Mouse (Mus musculus): Measurements from ENCODE around the gene Dcpp1. TPM values are rescaled to one million over a fixed set of nuclear protein-coding genes. Genes with fewer than 3 reads are reported as not detected.

Dcpp1 gene
- not detected in 2 replicates for polyA plus RNA-seq (2012; rRNA removed; ENCODE audit: low replicate concordance)

DNA sequence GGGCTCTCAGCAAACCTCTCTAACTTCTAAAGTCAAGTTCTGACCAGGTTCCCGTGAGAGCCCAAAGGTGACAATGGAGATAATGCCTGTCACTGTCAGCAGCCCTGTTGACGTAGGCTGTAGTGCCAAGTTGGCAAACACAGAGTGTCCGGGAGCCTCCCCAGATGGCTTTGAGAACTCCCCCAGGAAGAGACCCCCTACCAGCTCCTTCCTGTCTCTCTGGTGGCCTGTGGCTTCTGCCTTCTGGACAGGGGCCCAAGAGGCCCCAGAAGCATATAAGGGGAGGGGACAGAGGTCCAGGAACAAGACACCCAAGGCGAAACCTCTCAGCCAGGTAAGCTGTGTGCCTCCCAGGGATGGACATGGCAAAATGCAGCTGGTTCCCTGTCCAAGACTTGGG lies at the start of gene Dcpp1, which contains the start of gene Dcpp2:
Dcpp1 (plus strand) TSS at position 301 of the 400 bp plus-strand sequence.
Dcpp2 (plus strand) TSS at position 305 of the 400 bp plus-strand sequence.

DNA sequence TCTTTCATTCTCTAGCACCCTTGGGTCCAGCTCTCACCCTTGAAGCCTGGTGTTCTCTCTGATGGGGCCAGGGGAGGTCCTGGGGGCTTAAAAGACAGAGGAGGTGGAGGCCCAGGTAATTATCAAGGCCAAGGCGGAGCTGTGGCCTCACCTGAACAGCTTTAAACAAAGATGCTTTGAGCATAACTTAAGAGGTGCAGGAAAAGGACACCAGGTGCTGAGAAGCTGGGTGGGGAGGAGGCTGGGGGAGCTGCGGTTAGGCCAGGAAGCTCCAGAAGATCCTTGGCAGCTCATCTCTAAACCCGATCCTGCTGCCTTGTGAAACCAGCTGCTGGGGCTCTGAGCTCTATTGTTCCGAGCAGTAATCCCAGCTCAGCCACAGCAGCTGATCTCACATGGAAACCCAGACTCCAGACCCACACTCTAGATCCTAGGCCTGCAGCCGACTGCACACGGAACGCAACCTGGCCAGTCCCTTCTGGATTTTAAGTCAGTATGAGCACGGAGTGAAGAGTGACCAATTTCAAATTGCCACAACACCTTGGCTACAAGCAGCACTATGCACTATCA lies 44.6 kb upstream of the Dcpp1 start, which contains the start of gene Prss33:
Prss33 (minus strand) TSS at position 51 of the 570 bp plus-strand sequence.

DNA sequence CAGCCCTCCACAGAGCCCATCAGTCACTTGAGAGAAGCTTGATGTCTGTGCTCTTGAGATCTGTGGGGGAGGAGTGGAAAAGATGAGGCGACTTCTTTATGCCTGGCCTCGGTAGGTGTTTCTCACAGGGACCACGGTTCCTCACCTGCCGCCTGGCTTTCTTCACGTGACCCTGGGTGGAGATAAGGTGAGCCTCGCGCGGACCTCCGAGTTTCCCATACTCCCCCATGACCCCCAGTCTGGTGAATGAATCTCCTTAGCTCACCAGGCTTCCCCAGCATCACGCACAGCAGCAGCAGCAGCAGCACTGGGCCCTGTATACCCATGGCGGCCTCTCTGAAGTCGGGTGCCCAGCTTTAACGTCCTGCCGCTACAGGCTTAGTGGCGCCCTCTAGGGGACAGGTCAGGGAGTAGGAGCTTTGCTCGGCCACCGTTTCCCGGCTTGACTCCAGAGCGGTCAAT lies 36.8 kb upstream of the Dcpp1 start, which contains the start of the genes Prss32 and Prss41:
Prss32 (plus strand) TSS at position 44 of the 462 bp plus-strand sequence.
Prss41 (minus strand) TSS at position 361 of the 462 bp plus-strand sequence.

DNA sequence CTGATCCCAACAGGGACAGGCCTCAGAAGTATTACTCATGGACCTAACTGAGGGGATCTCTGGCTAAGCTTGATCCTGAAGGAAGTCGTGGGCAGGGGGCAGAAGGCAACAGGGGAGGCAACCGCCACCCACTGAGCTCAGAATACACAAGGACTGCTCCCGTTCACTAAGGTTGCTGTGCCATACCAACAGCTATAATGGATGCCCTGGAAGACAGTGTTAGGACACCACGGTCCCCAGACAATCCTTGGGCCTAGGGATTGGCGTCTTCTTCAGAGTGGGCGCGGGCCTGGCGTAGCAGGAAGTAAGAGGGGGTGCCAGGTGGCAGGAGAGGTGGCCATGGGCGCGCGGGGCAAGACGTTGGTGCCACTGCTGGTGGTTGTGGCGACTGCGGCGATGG lies 12.9 kb upstream of the Dcpp1 start, which contains the start of gene Prss21:
Prss21 (plus strand) TSS at position 301 of the 400 bp plus-strand sequence.

DNA sequence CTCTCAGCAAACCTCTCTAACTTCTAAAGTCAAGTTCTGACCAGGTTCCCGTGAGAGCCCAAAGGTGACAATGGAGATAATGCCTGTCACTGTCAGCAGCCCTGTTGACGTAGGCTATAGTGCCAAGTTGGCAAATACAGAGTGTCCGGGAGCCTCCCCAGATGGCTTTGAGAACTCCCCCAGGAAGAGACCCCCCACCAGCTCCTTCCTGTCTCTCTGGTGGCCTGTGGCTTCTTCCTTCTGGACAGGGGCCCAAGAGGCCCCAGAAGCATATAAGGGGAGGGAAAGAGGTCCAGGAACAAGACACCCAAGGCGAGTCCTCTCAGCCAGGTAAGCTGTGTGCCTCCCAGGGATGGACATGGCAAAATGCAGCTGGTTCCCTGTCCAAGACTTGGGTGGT lies 36.5 kb downstream of the Dcpp1 start, which contains the start of gene Dcpp3:
Dcpp3 (plus strand) TSS at position 301 of the 400 bp plus-strand sequence.

Other genes with a start within 250 kb of the Dcpp1 start
- 0.81 and 1.5 TPM in 2 replicates for gene Mmp25, start 235.6 kb upstream of the Dcpp1 start, polyA plus RNA-seq (2012; rRNA removed; ENCODE audit: low replicate concordance)
- gene Bicdl2, start 220.4 kb upstream of the Dcpp1 start, polyA plus RNA-seq (2012; rRNA removed; ENCODE audit: low replicate concordance) = 5.3 and 6.5 TPM in 2 replicates
- gene Hcfc1r1, start 207.3 kb upstream of the Dcpp1 start, polyA plus RNA-seq (2012; rRNA removed; ENCODE audit: low replicate concordance) = 423 and 457 TPM in 2 replicates
- 22.7 and 23.3 TPM in 2 replicates for gene Thoc6, start 207.0 kb upstream of the Dcpp1 start, polyA plus RNA-seq (2012; rRNA removed; ENCODE audit: low replicate concordance)
- gene Tnfrsf12a, start 203.4 kb upstream of the Dcpp1 start, polyA plus RNA-seq (2012; rRNA removed; ENCODE audit: low replicate concordance) = 16.8 and 17.2 TPM in 2 replicates
- 0.44 and 1.2 TPM in 2 replicates for gene Cldn6, start 201.6 kb upstream of the Dcpp1 start, polyA plus RNA-seq (2012; rRNA removed; ENCODE audit: low replicate concordance)
- 0.14 and 0.55 TPM in 2 replicates for gene Cldn9, start 196.8 kb upstream of the Dcpp1 start, polyA plus RNA-seq (2012; rRNA removed; ENCODE audit: low replicate concordance)
- gene 1520401A03Rik, start 158.1 kb upstream of the Dcpp1 start, polyA plus RNA-seq (2012; rRNA removed; ENCODE audit: low replicate concordance) = 0.05 and 0.09 TPM in 2 replicates
- gene Pkmyt1, start 154.5 kb upstream of the Dcpp1 start, polyA plus RNA-seq (2012; rRNA removed; ENCODE audit: low replicate concordance) = 58.5 and 61.5 TPM in 2 replicates
- 144 and 151 TPM in 2 replicates for gene Paqr4, start 140.0 kb upstream of the Dcpp1 start, polyA plus RNA-seq (2012; rRNA removed; ENCODE audit: low replicate concordance)
- gene Kremen2, start 135.0 kb upstream of the Dcpp1 start, polyA plus RNA-seq (2012; rRNA removed; ENCODE audit: low replicate concordance) = 5.0 and 7.8 TPM in 2 replicates
- gene Flywch1, start 109.3 kb upstream of the Dcpp1 start, polyA plus RNA-seq (2012; rRNA removed; ENCODE audit: low replicate concordance) = 15.9 and 34.2 TPM in 2 replicates
- 3.8 and 6.0 TPM in 2 replicates for gene Flywch2, start 94.8 kb upstream of the Dcpp1 start, polyA plus RNA-seq (2012; rRNA removed; ENCODE audit: low replicate concordance)
- gene Srrm2, start 90.3 kb upstream of the Dcpp1 start, polyA plus RNA-seq (2012; rRNA removed; ENCODE audit: low replicate concordance) = 340 and 451 TPM in 2 replicates
- gene Elob, start 51.7 kb upstream of the Dcpp1 start, polyA plus RNA-seq (2012; rRNA removed; ENCODE audit: low replicate concordance) = 480 and 804 TPM in 2 replicates
- gene Prss33, start 44.8 kb upstream of the Dcpp1 start, polyA plus RNA-seq (2012; rRNA removed; ENCODE audit: low replicate concordance) = 0.11 and 1.1 TPM in 2 replicates
- 308 and 338 TPM in 2 replicates for gene Prss32, start 37.0 kb upstream of the Dcpp1 start, polyA plus RNA-seq (2012; rRNA removed; ENCODE audit: low replicate concordance)
- gene Prss41, start 36.7 kb upstream of the Dcpp1 start, polyA plus RNA-seq (2012; rRNA removed; ENCODE audit: low replicate concordance) = 2.4 and 2.8 TPM in 2 replicates
- not detected in 2 replicates for gene Prss21, start 12.8 kb upstream of the Dcpp1 start, polyA plus RNA-seq (2012; rRNA removed; ENCODE audit: low replicate concordance)
- gene Dcpp2, start within 50 bp of the Dcpp1 start, polyA plus RNA-seq (2012; rRNA removed; ENCODE audit: low replicate concordance) = not detected in 2 replicates
- not detected in 2 replicates for gene Dcpp3, start 36.6 kb downstream of the Dcpp1 start, polyA plus RNA-seq (2012; rRNA removed; ENCODE audit: low replicate concordance)
- not detected in 2 replicates for gene Sbp, start 60.8 kb downstream of the Dcpp1 start, polyA plus RNA-seq (2012; rRNA removed; ENCODE audit: low replicate concordance)
- gene Sbpl, start 74.4 kb downstream of the Dcpp1 start, polyA plus RNA-seq (2012; rRNA removed; ENCODE audit: low replicate concordance) = not detected in 2 replicates
- 22.5 and 226 TPM in 2 replicates for gene Prss30, start 99.7 kb downstream of the Dcpp1 start, polyA plus RNA-seq (2012; rRNA removed; ENCODE audit: low replicate concordance)
- 0.25 and 0.68 TPM in 2 replicates for gene Prss22, start 117.2 kb downstream of the Dcpp1 start, polyA plus RNA-seq (2012; rRNA removed; ENCODE audit: low replicate concordance)
- gene Prss27, start 157.3 kb downstream of the Dcpp1 start, polyA plus RNA-seq (2012; rRNA removed; ENCODE audit: low replicate concordance) = 3.0 and 5.6 TPM in 2 replicates
- 46.8 and 98.2 TPM in 2 replicates for gene Kctd5, start 192.6 kb downstream of the Dcpp1 start, polyA plus RNA-seq (2012; rRNA removed; ENCODE audit: low replicate concordance)